Mouse (Mus musculus) limb, embryonic 14.5 days (tissue): ENCODE results near the gene Gpr88. TPM values are rescaled to one million over a fixed set of nuclear protein-coding genes. Genes with fewer than 3 reads are reported as not detected.
A peak's percentile ranks its signal among the peaks of the same experiment; 100 is the strongest.

ENCODE experiments used
- ATAC-seq: fragments of 200-750 bp; cut with Nextera tagmentation; 2 replicates; pipeline ENCODE4 v1.8.0; 2017; ENCODE audit warnings: low read depth, moderate number of reproducible peaks, moderate TSS enrichment; ENCODE audit not compliant: low FRiP score
- DNase-seq: peaks from one replicate; pipeline ENCODE4 v3.0.0-alpha.2; 2015; ENCODE audit warnings: low spot score
- H3K27ac ChIP-seq: fragments of 300-500 bp; sonication (generic); replicated peaks from 2 replicates; pipeline ENCODE4 v1.5.1; 2014; ENCODE audit warnings: low read depth, mild to moderate bottlenecking, low read length, moderate library complexity, mixed read lengths
- H3K27me3 ChIP-seq: fragments of 300-500 bp; sonication (generic); 2 replicates; pipeline ENCODE4 v1.6.1; 2014; ENCODE audit warnings: low read length, mixed read lengths; ENCODE audit not compliant: control insufficient read depth, insufficient read depth
- H3K36me3 ChIP-seq: fragments of 300-500 bp; sonication (generic); 2 replicates; pipeline ENCODE4 v1.6.1; 2014; ENCODE audit warnings: mild to moderate bottlenecking, low read length, moderate library complexity, mixed read lengths; ENCODE audit not compliant: control insufficient read depth, insufficient read depth
- H3K4me1 ChIP-seq: fragments of 300-500 bp; sonication (generic); 2 replicates; pipeline ENCODE4 v1.6.1; 2014; ENCODE audit warnings: antibody characterized with exemption, low read length, mixed read lengths; ENCODE audit not compliant: control insufficient read depth, insufficient read depth
- H3K4me2 ChIP-seq: fragments of 300-500 bp; sonication (generic); replicated peaks from 2 replicates; pipeline ENCODE4 v1.6.1; 2014; ENCODE audit warnings: low read depth, mild to moderate bottlenecking, low read length, moderate library complexity; ENCODE audit not compliant: severe bottlenecking
- H3K4me3 ChIP-seq: fragments of 300-500 bp; sonication (generic); replicated peaks from 2 replicates; pipeline ENCODE4 v1.5.1; 2014; ENCODE audit warnings: low read length
- H3K9ac ChIP-seq: fragments of 300-500 bp; sonication (generic); 2 replicates; pipeline ENCODE4 v1.6.1; 2014; ENCODE audit warnings: mild to moderate bottlenecking, low read depth, low read length, moderate library complexity; ENCODE audit not compliant: severe bottlenecking
- H3K9me3 ChIP-seq: fragments of 300-500 bp; sonication (generic); 2 replicates; pipeline ENCODE4 v1.6.1; 2016; ENCODE audit warnings: low read length; ENCODE audit not compliant: control insufficient read depth
- POLR2A ChIP-seq: fragments of 200-500 bp; IDR thresholded peaks from 2 replicates; pipeline ENCODE4 v1.8.0; 2012; ENCODE audit warnings: inconsistent platforms, mild to moderate bottlenecking, moderate library complexity, borderline replicate concordance; ENCODE audit not compliant: insufficient read depth, insufficient read length; ENCODE audit errors: extremely low read depth
- WGBS: fragments of 180-500 bp; shearing (Covaris S2); extraction: QIAGEN DNeasy Blood & Tissue Kit; methylation state at CpG from one replicate; pipeline ENCODE4 v1.1.7; 2014; 5-methylcytosine and 5-hydroxymethylcytosine counted together
- polyA plus RNA-seq, 2 experiments: library from polyadenylated mRNA; depleted of rRNA in 1 of 2; stranded (reverse) in 1 of 2; unstranded in 1 of 2; fragments of >200 nt; fragmentation: Nextera tagmentation in 1 of 2; extraction: Ambion mirVana in 1 of 2; gene quantifications; 2 replicates each; pipeline versions ENCODE4 v1.2.1 to v1.2.3; 2012 to 2014

Gene Gpr88
- polyA plus RNA-seq (2012; rRNA removed) (5.7 and 6.7 TPM in 2 replicates), polyA plus RNA-seq (2014; fragmentation: Nextera tagmentation; extraction: Ambion mirVana) (5.2 and 5.7 TPM in 2 replicates)

DNA sequence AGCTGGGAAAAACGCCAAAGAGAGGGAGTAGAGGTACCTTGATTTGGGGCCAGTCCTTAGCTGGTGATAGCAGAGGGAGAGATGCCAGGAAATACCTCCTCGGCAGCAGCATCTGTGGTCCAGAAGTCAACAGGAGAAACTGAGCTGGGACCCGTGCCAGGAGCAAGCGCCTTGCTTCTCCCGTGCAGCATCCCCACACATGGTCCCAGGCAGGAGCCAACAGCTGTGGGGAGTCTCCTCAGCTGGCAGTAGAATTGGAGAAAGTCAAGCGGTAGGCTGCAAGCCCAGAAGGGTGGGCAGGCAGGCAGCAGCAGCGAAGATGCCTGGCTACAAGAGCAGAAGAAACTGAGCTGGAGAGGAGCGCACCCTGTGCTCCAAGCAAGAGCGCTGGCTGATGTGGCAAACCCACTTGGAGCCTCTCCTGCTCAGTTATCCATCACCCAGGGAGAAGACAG lies at the start of gene Gpr88:
TSS of gene Gpr88 (minus strand) at position 427 of the 455 bp plus-strand sequence.
- no peaks in the 10 kb centered on the region for H3K9me3 ChIP-seq
- H3K36me3 ChIP-seq, result no peaks in the 10 kb centered on the region
- 6% methylated on average over 9 of the region's 9 CpGs for WGBS
- peak within 1 kb of the TSS; percentile 98 for H3K4me2 ChIP-seq
- H3K4me1 ChIP-seq, result peaks cover 23% of the 10 kb centered on the region
- H3K9ac ChIP-seq, result peak within 1 kb of the TSS; percentile 58
- peak; percentile 85 for ATAC-seq
- peak within 1 kb of the TSS; percentile 53 for H3K4me3 ChIP-seq
- TF ChIP-seq POLR2A, result no peak
- DNase-seq, result peak; percentile 92
- peaks cover 48% of the 10 kb centered on the region for H3K27me3 ChIP-seq
- H3K27ac ChIP-seq, result no peak within 1 kb of the TSS

DNA sequence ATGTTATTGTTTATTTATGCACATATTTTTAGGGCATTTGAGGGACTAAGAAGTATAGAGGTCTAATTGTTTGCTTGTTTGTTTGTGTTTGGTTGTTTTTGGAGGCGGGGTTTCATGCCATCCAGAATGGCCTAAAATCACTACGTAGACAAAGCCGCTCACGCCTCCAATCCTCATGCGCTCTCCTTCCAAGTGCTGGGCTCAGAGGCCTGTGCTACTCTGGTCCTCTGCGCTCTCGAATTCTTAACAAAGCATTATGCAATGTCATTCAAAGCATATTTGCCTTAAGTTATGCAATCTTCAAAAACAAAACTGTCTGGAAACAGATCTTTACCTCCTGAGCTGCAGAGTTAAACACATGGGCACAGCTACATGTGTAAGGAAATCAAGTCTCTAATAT lies 49.3 kb upstream of the Gpr88 start:
- H3K9ac ChIP-seq, result no peak overlapping the region
- H3K4me2 ChIP-seq, result no peak overlapping the region
- no peak for TF ChIP-seq POLR2A
- WGBS, result 96% methylated on average over 7 of the region's 7 CpGs
- H3K27me3 ChIP-seq, result no peaks in the 10 kb centered on the region
- H3K9me3 ChIP-seq, result no peaks in the 10 kb centered on the region
- DNase-seq (no peak), ATAC-seq (no peak)
- H3K4me1 ChIP-seq, result no peaks in the 10 kb centered on the region
- H3K27ac ChIP-seq, result no peak overlapping the region
- H3K4me3 ChIP-seq, result no peak overlapping the region
- peaks cover 6% of the 10 kb centered on the region; the same call in 1 of the 2 replicates for H3K36me3 ChIP-seq

DNA sequence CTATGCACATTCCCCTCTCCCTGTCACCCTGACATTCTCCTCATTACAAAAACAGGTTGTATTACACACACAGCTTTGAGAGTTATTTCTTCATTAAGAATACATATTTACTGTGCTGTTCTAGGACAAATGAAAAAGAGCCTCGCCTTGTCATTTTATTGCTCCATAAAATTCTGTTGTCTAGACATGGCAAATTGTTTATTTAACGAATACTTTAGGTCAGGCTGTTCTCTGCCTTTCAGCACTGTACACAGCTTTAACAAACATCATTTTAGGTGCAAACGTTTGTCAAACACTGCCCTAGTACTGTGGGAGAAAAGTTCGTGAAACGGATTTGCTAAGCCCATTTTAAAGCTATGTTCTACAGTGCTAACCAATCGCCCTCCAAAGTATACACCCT lies 48.5 kb upstream of the Gpr88 start:
- Histone ChIP-seq H3K36me3 (peaks cover 6% of the 10 kb centered on the region), H3K27me3 (no peaks in the 10 kb centered on the region), H3K27ac (no peak overlapping the region), H3K4me2 (no peak overlapping the region), H3K9ac (no peak overlapping the region), H3K4me1 (no peaks in the 10 kb centered on the region), H3K4me3 (no peak overlapping the region), H3K9me3 (no peaks in the 10 kb centered on the region)
- no peak for DNase-seq
- ATAC-seq, result no peak
- 59% methylated on average over 6 of the region's 6 CpGs for WGBS
- no peak for TF ChIP-seq POLR2A

DNA sequence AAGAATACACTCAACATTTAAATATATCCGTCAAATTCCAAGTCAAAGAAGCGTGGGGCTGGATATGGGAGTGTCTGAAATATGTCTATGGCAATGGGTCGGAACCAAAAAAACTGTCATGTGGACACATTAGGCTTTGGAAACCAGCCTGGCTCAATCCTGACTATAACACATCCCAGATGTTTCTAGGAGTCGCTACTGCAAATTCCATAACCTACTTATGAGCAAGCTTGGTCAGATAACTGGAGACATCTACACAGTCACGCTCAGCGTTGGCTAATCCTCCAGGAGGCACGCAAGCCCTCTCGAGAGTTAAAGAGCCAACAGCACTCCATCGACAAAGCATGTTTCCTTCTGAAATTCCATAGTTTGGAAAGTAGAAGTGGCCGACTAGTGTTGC lies 45.4 kb upstream of the Gpr88 start:
- no peak overlapping the region for H3K9ac ChIP-seq
- WGBS, result 74% methylated on average over 10 of the region's 10 CpGs
- H3K4me3 ChIP-seq, result no peak overlapping the region
- no peak for ATAC-seq
- no peak overlapping the region for H3K4me2 ChIP-seq
- H3K27ac ChIP-seq, result no peak overlapping the region
- H3K27me3 ChIP-seq, result no peaks in the 10 kb centered on the region
- H3K4me1 ChIP-seq, result no peaks in the 10 kb centered on the region
- no peaks in the 10 kb centered on the region for H3K9me3 ChIP-seq
- no peak for TF ChIP-seq POLR2A
- peaks cover 19% of the 10 kb centered on the region for H3K36me3 ChIP-seq
- DNase-seq, result peak; percentile 9

DNA sequence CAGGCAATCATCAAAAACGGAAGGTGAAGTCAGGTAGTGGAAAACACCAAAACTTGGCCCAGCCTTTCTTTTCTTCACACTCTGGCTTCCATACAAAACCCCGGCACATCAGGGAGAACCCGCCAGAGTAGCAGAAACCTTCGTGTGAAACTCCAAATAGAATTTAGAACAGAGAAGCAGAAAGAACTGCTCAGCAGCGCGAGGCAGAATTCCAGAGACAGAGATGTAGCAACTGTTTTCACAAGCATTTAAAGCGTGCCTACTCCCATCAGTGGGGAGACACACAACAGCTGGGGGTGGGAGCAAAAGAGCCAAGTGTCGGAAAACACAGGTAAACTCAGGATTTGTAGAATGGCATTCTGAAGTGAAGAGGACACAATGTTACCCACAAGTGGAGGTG lies 44.7 kb upstream of the Gpr88 start:
- WGBS, result 92% methylated on average over 8 of the region's 8 CpGs
- no peak for TF ChIP-seq POLR2A
- Histone ChIP-seq H3K27ac (no peak overlapping the region), H3K27me3 (no peaks in the 10 kb centered on the region), H3K36me3 (peaks cover 26% of the 10 kb centered on the region), H3K4me1 (no peaks in the 10 kb centered on the region), H3K4me3 (no peak overlapping the region), H3K9ac (no peak overlapping the region), H3K4me2 (no peak overlapping the region), H3K9me3 (no peaks in the 10 kb centered on the region)
- no peak for ATAC-seq
- no peak for DNase-seq

DNA sequence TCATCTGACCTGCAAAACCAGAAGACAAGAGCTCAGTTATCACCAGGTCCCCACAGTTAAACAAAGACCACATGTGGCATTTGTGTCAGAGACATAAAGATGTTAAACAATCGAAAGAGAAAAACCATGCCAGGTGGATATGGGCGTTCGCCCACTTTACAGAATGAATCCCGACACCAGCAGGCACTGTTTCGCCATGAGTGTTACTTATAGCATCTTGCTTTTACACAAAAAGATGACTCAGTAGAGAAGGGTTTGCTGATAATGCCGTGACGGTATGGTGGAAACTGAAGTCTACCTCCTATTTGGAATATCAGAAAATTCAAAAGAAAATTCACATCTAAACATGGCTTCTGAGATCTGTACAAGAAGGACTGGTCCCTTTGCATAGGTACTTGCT lies 43.9 kb upstream of the Gpr88 start:
- no peak overlapping the region for H3K9ac ChIP-seq
- no peaks in the 10 kb centered on the region for H3K27me3 ChIP-seq
- H3K36me3 ChIP-seq, result peaks cover 23% of the 10 kb centered on the region
- H3K4me1 ChIP-seq, result no peaks in the 10 kb centered on the region
- no peak for TF ChIP-seq POLR2A
- no peak overlapping the region for H3K27ac ChIP-seq
- H3K4me2 ChIP-seq, result no peak overlapping the region
- no peak overlapping the region for H3K4me3 ChIP-seq
- WGBS, result 93% methylated on average over 7 of the region's 7 CpGs
- ATAC-seq (no peak), DNase-seq (no peak)
- no peaks in the 10 kb centered on the region for H3K9me3 ChIP-seq
